Mouse (Mus musculus) liver, postnatal 0 days (tissue): ENCODE results near the gene Gpr132.

Experiments used
- CTCF ChIP-seq: sonication (generic); IDR thresholded peaks from 2 replicates; pipeline ENCODE4 v1.5.1; 2016; ENCODE audit warnings: antibody characterized with exemption, low read depth
- EP300 ChIP-seq: IDR thresholded peaks from 2 replicates; pipeline ENCODE4 v1.6.1; 2016; ENCODE audit warnings: antibody characterized with exemption, low read depth, mild to moderate bottlenecking

GRCm38 (mm10) chr12:112905001-112905400 is 37.0 kb upstream of the Gpr132 start:
- TF ChIP-seq CTCF (no peak), EP300 (no peak)
